ENCODE assay signal across 8 mouse cellular contexts in genomic region chr8:84985049-84985683, GRCm38 (mm10). TPM values are rescaled to one million over a fixed set of nuclear protein-coding genes. Genes with fewer than 3 reads are reported as not detected.
DNase-seq lines count a peak whose midpoint lies in the region; ATAC-seq and TF ChIP-seq lines count a peak whose summit lies in the region.

No protein-coding gene starts in this region.

- dilution Hi-C loops in CH12.LX (cut with MboI; ENCODE audit: extremely low pct_ligation_motif_present, extremely low pct_unique_long_range_greater_than_20kb, low sequenced_read_pairs), result no loop called here

- peak overlapping the region; percentile 70 for H3K9ac ChIP-seq in heart, embryonic 12.5 days
- peak overlapping the region; percentile 89 for H3K9ac ChIP-seq in CH12.LX (ENCODE audit: insufficient read depth, low read depth)
- peak overlapping the region; percentile 70 for H3K9ac ChIP-seq in forebrain, embryonic 13.5 days
- H3K9ac ChIP-seq in liver, embryonic 12.5 days, result peak overlapping the region; percentile 75
- peak overlapping the region; percentile 56 for H3K9ac ChIP-seq in neural tube, embryonic 14.5 days (replicated peaks; ENCODE audit: low read depth, low read length)

- H3K27ac ChIP-seq in heart, embryonic 12.5 days (ENCODE audit: poor library complexity, severe bottlenecking), result peak overlapping the region; percentile 39; the same call in 1 of the 2 replicates
- peak overlapping the region; percentile 94 for H3K27ac ChIP-seq in CH12.LX (ENCODE audit: insufficient read depth, low read depth)
- H3K27ac ChIP-seq in forebrain, embryonic 13.5 days, result peak overlapping the region; percentile 59; the same call in 1 of the 2 replicates
- H3K27ac ChIP-seq in liver, embryonic 12.5 days, result peak overlapping the region; percentile 83
- no peak overlapping the region for H3K27ac ChIP-seq in neural tube, embryonic 14.5 days (ENCODE audit: low read depth, low read length)

- in situ Hi-C loops in CH12.LX (cut with MboI; ENCODE audit: low pct_ligation_motif_present, low pct_unique_long_range_greater_than_20kb, low sequenced_read_pairs), result no loop called here

- H3K4me1 ChIP-seq in heart, embryonic 12.5 days (replicated peaks), result peaks cover 51% of the 10 kb centered on the region
- H3K4me1 ChIP-seq in CH12.LX (ENCODE audit: control insufficient read depth in 1 of 2, insufficient read depth in 2 of 2), result peaks cover 45 to 68% of the 10 kb centered on the region in 2 experiments
- peaks cover 38% of the 10 kb centered on the region for H3K4me1 ChIP-seq in forebrain, embryonic 13.5 days
- H3K4me1 ChIP-seq in liver, embryonic 12.5 days, result peaks cover 91% of the 10 kb centered on the region
- peaks cover 21% of the 10 kb centered on the region for H3K4me1 ChIP-seq in neural tube, embryonic 14.5 days (ENCODE audit: control insufficient read depth, insufficient read depth, low read length)

- DNase-seq in heart, adult 18-20 months, result no peak
- DNase-seq in CH12.LX (ENCODE audit: extremely low read depth), result peak; percentile 81
- no peak for DNase-seq in left cerebral cortex, adult 11 months (ENCODE audit: low spot score)
- no peak for DNase-seq in layer of hippocampus, adult 11-12 months (ENCODE audit: low spot score)

- peak; percentile 39; the same call in 1 of the 2 replicates for TF ChIP-seq EP300 in CH12.LX (IDR thresholded peaks at IDR 0.05; ENCODE audit: low read length)

- H3K27me3 ChIP-seq in heart, embryonic 12.5 days (replicated peaks), result peaks cover 9% of the 10 kb centered on the region
- no peaks in the 10 kb centered on the region for H3K27me3 ChIP-seq in CH12.LX (replicated peaks)
- peaks cover 58% of the 10 kb centered on the region for H3K27me3 ChIP-seq in forebrain, embryonic 13.5 days
- no peaks in the 10 kb centered on the region for H3K27me3 ChIP-seq in liver, embryonic 12.5 days (replicated peaks)
- no peaks in the 10 kb centered on the region for H3K27me3 ChIP-seq in neural tube, embryonic 14.5 days (ENCODE audit: control insufficient read depth, insufficient read depth, low read length)

- H3K4me2 ChIP-seq in heart, embryonic 12.5 days, result peak overlapping the region; percentile 98
- H3K4me2 ChIP-seq in CH12.LX (ENCODE audit: insufficient read depth, low read depth, poor library complexity, severe bottlenecking), result peak overlapping the region; percentile 90
- peak overlapping the region; percentile 98 for H3K4me2 ChIP-seq in forebrain, embryonic 13.5 days
- peak overlapping the region; percentile 94 for H3K4me2 ChIP-seq in liver, embryonic 12.5 days
- peak overlapping the region; percentile 98 for H3K4me2 ChIP-seq in neural tube, embryonic 14.5 days (ENCODE audit: low read depth, low read length)

- H3K79me2 ChIP-seq in CH12.LX (replicated peaks; ENCODE audit: control insufficient read depth, extremely low read depth, insufficient read depth, poor library complexity, severe bottlenecking), result no peaks in the 10 kb centered on the region

- peak overlapping the region; percentile 59 for H3K4me3 ChIP-seq in heart, embryonic 12.5 days
- H3K4me3 ChIP-seq in CH12.LX (replicated peaks in 1 of 3; ENCODE audit: low read depth in 2 of 3, low read length in 2 of 3, poor library complexity in 1 of 3), result peak overlapping the region; percentile 44 to 64 (median 56)
- H3K4me3 ChIP-seq in forebrain, embryonic 13.5 days, result peak overlapping the region; percentile 50
- peak overlapping the region; percentile 63 for H3K4me3 ChIP-seq in liver, embryonic 12.5 days
- H3K4me3 ChIP-seq in neural tube, embryonic 14.5 days (ENCODE audit: low read depth, low read length), result peak overlapping the region; percentile 39

- TF ChIP-seq POLR2A in CH12.LX (IDR thresholded peaks at IDR 0.05; ENCODE audit: low read depth, low read length), result peak; percentile 51

- no peaks in the 10 kb centered on the region; the same call in 1 of the 2 replicates for H3K9me3 ChIP-seq in heart, embryonic 12.5 days (replicated peaks)
- no peaks in the 10 kb centered on the region for H3K9me3 ChIP-seq in CH12.LX (replicated peaks; ENCODE audit: low read length)
- no peaks in the 10 kb centered on the region for H3K9me3 ChIP-seq in forebrain, embryonic 13.5 days (replicated peaks)
- H3K9me3 ChIP-seq in liver, embryonic 12.5 days (replicated peaks), result no peaks in the 10 kb centered on the region
- no peaks in the 10 kb centered on the region for H3K9me3 ChIP-seq in neural tube, embryonic 14.5 days (ENCODE audit: control insufficient read depth, low read length)

- no peak for ATAC-seq in heart, embryonic 12.5 days (ENCODE audit: insufficient number of reproducible peaks, low FRiP score)
- ATAC-seq in forebrain, embryonic 13.5 days, result no peak
- ATAC-seq in liver, embryonic 12.5 days, result no peak
- no peak for ATAC-seq in neural tube, embryonic 14.5 days (ENCODE audit: low read depth)

- no peaks in the 10 kb centered on the region for H3K36me3 ChIP-seq in heart, embryonic 12.5 days
- H3K36me3 ChIP-seq in CH12.LX (replicated peaks in 1 of 2; ENCODE audit: control insufficient read depth in 1 of 2, insufficient read depth in 1 of 2, low read length in 1 of 2), result no peaks in the 10 kb centered on the region
- no peaks in the 10 kb centered on the region for H3K36me3 ChIP-seq in forebrain, embryonic 13.5 days (ENCODE audit: poor library complexity, severe bottlenecking)
- no peaks in the 10 kb centered on the region for H3K36me3 ChIP-seq in liver, embryonic 12.5 days
- no peaks in the 10 kb centered on the region for H3K36me3 ChIP-seq in neural tube, embryonic 14.5 days (ENCODE audit: control insufficient read depth, insufficient read depth, low read length)

- TF ChIP-seq CTCF in CH12.LX (conservative IDR thresholded peaks at IDR 0.05 in 1 of 2, IDR thresholded peaks at IDR 0.05 in 1 of 2; ENCODE audit: low read depth in 2 of 2, low read length in 2 of 2), result no peak

- no peak for TF ChIP-seq RAD21 in CH12.LX (IDR thresholded peaks at IDR 0.05; ENCODE audit: low read depth, low read length)

- WGBS in heart, embryonic 12.5 days, result 2% methylated on average over 23 of the region's 23 CpGs
- 1% methylated on average over 23 of the region's 23 CpGs for WGBS in forebrain, embryonic 13.5 days
- WGBS in liver, embryonic 12.5 days (ENCODE audit: insufficient replicate concordance), result under 1% methylated on average over 23 of the region's 23 CpGs
- WGBS in neural tube, embryonic 14.5 days, result under 1% methylated on average over 23 of the region's 23 CpGs

TF ChIP-seq in CH12.LX, 34 proteins besides CTCF, POLR2A, EP300 and RAD21 (continues in another document):
- peak; percentile 67 for TF ChIP-seq CHD1 (IDR thresholded peaks at IDR 0.05; ENCODE audit: low read depth, low read length)

RNA-seq across cellular contexts. Expression of gene Hook2, which starts 5.2 kb away (rescaled TPM):
- 7.2 and 7.7 TPM in 2 replicates for polyA plus RNA-seq in heart, embryonic 12.5 days (2016; fragmentation: Nextera tagmentation; extraction: Ambion mirVana)
- total RNA-seq in heart, adult 18-20 months (2021), result 1 to 10 TPM; 2.7 TPM
- 17.6 and 24.7 TPM in 2 replicates for total RNA-seq in CH12.LX (2012; rRNA removed)
- total RNA-seq in CH12.LX (2014; rRNA removed), result 7.1 TPM in 2 replicates
- 9.8 and 11.7 TPM in 2 replicates for polyA plus RNA-seq in CH12.LX (2012; ENCODE audit: insufficient read length, low read depth)
- polyA plus RNA-seq in forebrain, embryonic 13.5 days (2015; fragmentation: Nextera tagmentation; extraction: Ambion mirVana), result 16.8 and 21.5 TPM in 2 replicates
- 10.8 and 10.9 TPM in 2 replicates for polyA plus RNA-seq in liver, embryonic 12.5 days (2016; fragmentation: Nextera tagmentation; extraction: Ambion mirVana)
- polyA plus RNA-seq in neural tube, embryonic 14.5 days (2014; fragmentation: Nextera tagmentation; extraction: Ambion mirVana), result 25.5 and 31.2 TPM in 2 replicates

RNA-seq across cellular contexts. Expression of gene Junb, which starts 6.6 kb away (rescaled TPM):
- 11.9 and 13.2 TPM in 2 replicates for polyA plus RNA-seq in heart, embryonic 12.5 days (2016; fragmentation: Nextera tagmentation; extraction: Ambion mirVana)
- 10 to 100 TPM; 11.0 to 13.9 TPM for total RNA-seq in heart, adult 18-20 months (2021)
- total RNA-seq in CH12.LX (2012; rRNA removed), result 226 and 342 TPM in 2 replicates
- 175 and 217 TPM in 2 replicates for total RNA-seq in CH12.LX (2014; rRNA removed)
- polyA plus RNA-seq in CH12.LX (2012; ENCODE audit: insufficient read length, low read depth), result 63.4 and 66.4 TPM in 2 replicates
- 3.4 and 4.2 TPM in 2 replicates for polyA plus RNA-seq in forebrain, embryonic 13.5 days (2015; fragmentation: Nextera tagmentation; extraction: Ambion mirVana)
- polyA plus RNA-seq in liver, embryonic 12.5 days (2016; fragmentation: Nextera tagmentation; extraction: Ambion mirVana), result 18.0 and 18.3 TPM in 2 replicates
- 5.4 and 8.4 TPM in 2 replicates for polyA plus RNA-seq in neural tube, embryonic 14.5 days (2014; fragmentation: Nextera tagmentation; extraction: Ambion mirVana)

RNA-seq across cellular contexts. Expression of gene Rnaseh2a, which starts 15.6 kb away (rescaled TPM):
- 77.1 and 79.0 TPM in 2 replicates for polyA plus RNA-seq in heart, embryonic 12.5 days (2016; fragmentation: Nextera tagmentation; extraction: Ambion mirVana)
- 10 to 100 TPM; 45.6 to 48.4 TPM for total RNA-seq in heart, adult 18-20 months (2021)
- total RNA-seq in CH12.LX (2012; rRNA removed) (104 and 115 TPM in 2 replicates), CH12.LX (2014; rRNA removed) (71.6 and 76.2 TPM in 2 replicates)
- 83.1 and 88.1 TPM in 2 replicates for polyA plus RNA-seq in CH12.LX (2012; ENCODE audit: insufficient read length, low read depth)
- 119 and 124 TPM in 2 replicates for polyA plus RNA-seq in forebrain, embryonic 13.5 days (2015; fragmentation: Nextera tagmentation; extraction: Ambion mirVana)
- polyA plus RNA-seq in liver, embryonic 12.5 days (2016; fragmentation: Nextera tagmentation; extraction: Ambion mirVana), result 149 and 150 TPM in 2 replicates
- 45.7 and 48.0 TPM in 2 replicates for polyA plus RNA-seq in neural tube, embryonic 14.5 days (2014; fragmentation: Nextera tagmentation; extraction: Ambion mirVana)

RNA-seq across cellular contexts. Expression of gene Prdx2, which starts 15.8 kb away (rescaled TPM):
- 638 and 672 TPM in 2 replicates for polyA plus RNA-seq in heart, embryonic 12.5 days (2016; fragmentation: Nextera tagmentation; extraction: Ambion mirVana)
- 100 to 1,000 TPM; 648 to 740 TPM for total RNA-seq in heart, adult 18-20 months (2021)
- total RNA-seq in CH12.LX (2012; rRNA removed) (218 and 231 TPM in 2 replicates), CH12.LX (2014; rRNA removed) (231 and 232 TPM in 2 replicates)
- 158 and 159 TPM in 2 replicates for polyA plus RNA-seq in CH12.LX (2012; ENCODE audit: insufficient read length, low read depth)
- polyA plus RNA-seq in forebrain, embryonic 13.5 days (2015; fragmentation: Nextera tagmentation; extraction: Ambion mirVana), result 1,640 and 1,662 TPM in 2 replicates
- polyA plus RNA-seq in liver, embryonic 12.5 days (2016; fragmentation: Nextera tagmentation; extraction: Ambion mirVana), result 1,859 and 1,895 TPM in 2 replicates
- 1,214 and 1,252 TPM in 2 replicates for polyA plus RNA-seq in neural tube, embryonic 14.5 days (2014; fragmentation: Nextera tagmentation; extraction: Ambion mirVana)

RNA-seq across cellular contexts. Expression of gene Gm49661, which starts 15.9 kb away (rescaled TPM):
- polyA plus RNA-seq in heart, embryonic 12.5 days (2016; fragmentation: Nextera tagmentation; extraction: Ambion mirVana), result not detected in 2 replicates
- total RNA-seq in heart, adult 18-20 months (2021), result 1 to 10 TPM in 1 of 2 experiments, not detected in 1; 2.3 TPM
- total RNA-seq in CH12.LX (2012; rRNA removed) (1.8 and 3.1 TPM in 2 replicates), CH12.LX (2014; rRNA removed) (not detected in 2 replicates)
- not detected in 2 replicates for polyA plus RNA-seq in CH12.LX (2012; ENCODE audit: insufficient read length, low read depth)
- not detected in 2 replicates for polyA plus RNA-seq in forebrain, embryonic 13.5 days (2015; fragmentation: Nextera tagmentation; extraction: Ambion mirVana)
- 1.1 TPM in 1 of 2 replicates, not detected in the other for polyA plus RNA-seq in liver, embryonic 12.5 days (2016; fragmentation: Nextera tagmentation; extraction: Ambion mirVana)
- not detected in 2 replicates for polyA plus RNA-seq in neural tube, embryonic 14.5 days (2014; fragmentation: Nextera tagmentation; extraction: Ambion mirVana)
